Mouse (Mus musculus): ENCODE data around the gene Sult6b2. TPM values are rescaled to one million over a fixed set of nuclear protein-coding genes. Genes with fewer than 3 reads are reported as not detected.

Sult6b2 gene
- polyA plus RNA-seq, 1 experiment = 0.09 TPM

DNA sequence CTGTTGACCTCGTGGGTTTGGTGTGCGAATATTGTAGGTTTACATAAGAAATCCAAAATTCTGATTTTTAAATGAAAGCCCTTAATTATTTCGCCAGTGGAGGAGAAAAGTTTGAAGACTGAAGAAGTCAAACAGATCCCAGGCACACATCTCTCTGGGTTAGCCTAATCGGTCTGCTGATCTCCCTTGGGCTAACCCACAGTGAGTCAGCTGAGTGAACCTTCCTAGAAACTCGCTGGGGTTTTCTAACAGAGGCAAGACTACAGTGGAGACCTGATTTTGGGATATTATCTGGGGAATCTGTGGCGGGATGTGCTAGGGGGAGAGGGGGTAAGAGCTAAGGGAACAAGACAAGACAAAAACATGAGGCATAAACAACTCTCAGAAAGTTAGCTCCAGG lies 5.9 kb upstream of the Sult6b2 start:
- TF ChIP-seq CTCF (IDR thresholded peaks at IDR 0.05; ENCODE audit: control insufficient read depth, insufficient read depth, insufficient replicate concordance, low read depth, low read length) (no peak), POLR2A (IDR thresholded peaks at IDR 0.05; ENCODE audit: control insufficient read depth, low read depth, low read length) (no peak)
- Histone ChIP-seq H3K36me3 (ENCODE audit: control insufficient read depth, insufficient read depth, low read length) (no peaks in the 10 kb centered on the region), H3K4me3 (ENCODE audit: control insufficient read depth, low read depth, low read length) (no peak overlapping the region), H3K27ac (ENCODE audit: control insufficient read depth, insufficient read depth, low read depth, low read length) (no peak overlapping the region), H3K4me1 (ENCODE audit: control insufficient read depth, insufficient read depth, low read length) (no peaks in the 10 kb centered on the region; the same call in 1 of the 2 replicates), H3K27me3 (ENCODE audit: control insufficient read depth, insufficient read depth, low read length) (no peaks in the 10 kb centered on the region)

DNA sequence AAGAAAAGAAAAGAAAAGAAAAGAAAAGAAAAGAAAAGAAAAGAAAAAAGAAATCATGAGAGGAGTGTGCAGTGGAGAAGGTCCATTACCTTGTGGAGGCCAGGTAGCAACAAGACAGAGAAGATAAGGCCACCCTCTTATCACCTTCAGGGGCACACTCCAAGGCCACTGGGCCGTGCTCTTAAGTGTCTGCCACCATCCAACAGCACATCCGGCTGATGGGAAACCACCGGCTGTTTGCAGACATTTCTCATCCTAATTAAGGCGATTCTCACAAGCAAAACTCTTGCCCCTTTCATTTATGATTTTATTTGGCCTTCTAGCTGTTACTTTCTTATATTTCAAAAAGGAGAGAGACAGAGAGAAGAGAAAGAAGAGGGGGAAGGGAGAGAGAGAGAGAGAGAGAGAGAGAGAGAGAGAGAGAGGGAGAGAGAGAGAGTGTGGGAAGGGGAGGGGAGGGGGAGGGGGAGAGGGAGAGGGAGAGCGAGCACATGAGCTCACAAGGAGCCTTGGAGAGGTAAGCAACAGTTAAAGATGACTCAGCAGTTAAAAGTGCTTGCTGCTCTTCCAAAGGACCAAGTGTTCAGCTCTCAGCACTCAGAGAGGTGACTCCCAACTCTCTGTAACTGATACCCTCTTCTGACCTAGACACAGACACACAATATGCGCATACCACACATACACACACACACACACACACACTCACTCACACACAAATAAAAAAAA lies 5.2 kb upstream of the Sult6b2 start:
- Histone ChIP-seq H3K4me1 (ENCODE audit: control insufficient read depth, insufficient read depth, low read length) (no peaks in the 10 kb centered on the region; the same call in 1 of the 2 replicates), H3K27me3 (ENCODE audit: control insufficient read depth, insufficient read depth, low read length) (no peaks in the 10 kb centered on the region), H3K27ac (ENCODE audit: control insufficient read depth, insufficient read depth, low read depth, low read length) (no peak overlapping the region), H3K4me3 (ENCODE audit: control insufficient read depth, low read depth, low read length) (no peak overlapping the region), H3K36me3 (ENCODE audit: control insufficient read depth, insufficient read depth, low read length) (no peaks in the 10 kb centered on the region)
- TF ChIP-seq CTCF (IDR thresholded peaks at IDR 0.05; ENCODE audit: control insufficient read depth, insufficient read depth, insufficient replicate concordance, low read depth, low read length) = no peak

DNA sequence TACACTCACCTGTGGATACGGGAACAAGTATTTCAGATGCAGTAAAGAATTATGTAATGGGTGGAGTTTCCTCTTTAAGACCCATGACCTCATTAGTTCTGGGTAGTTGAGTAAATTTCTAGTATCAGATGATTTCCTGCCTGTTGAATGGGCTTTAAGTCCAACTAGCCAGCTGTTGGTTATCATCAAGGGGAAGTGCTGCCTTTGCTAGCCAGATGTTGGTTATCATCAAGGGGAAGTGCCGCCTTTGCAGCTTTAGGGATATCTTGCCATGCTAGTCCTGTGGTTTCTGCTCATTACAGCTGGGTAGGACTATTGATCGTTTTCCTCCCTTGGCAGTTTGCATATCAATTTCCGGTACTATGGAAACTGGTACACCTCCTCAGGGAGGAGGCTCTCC lies 2.0 kb upstream of the Sult6b2 start:
- Histone ChIP-seq H3K4me3 (ENCODE audit: control insufficient read depth, low read depth, low read length) (no peak overlapping the region), H3K27me3 (ENCODE audit: control insufficient read depth, insufficient read depth, low read length) (no peaks in the 10 kb centered on the region), H3K36me3 (ENCODE audit: control insufficient read depth, insufficient read depth, low read length) (no peaks in the 10 kb centered on the region), H3K4me1 (ENCODE audit: control insufficient read depth, insufficient read depth, low read length) (no peaks in the 10 kb centered on the region), H3K27ac (ENCODE audit: control insufficient read depth, insufficient read depth, low read depth, low read length) (no peak overlapping the region)
- no peak for TF ChIP-seq POLR2A (IDR thresholded peaks at IDR 0.05; ENCODE audit: control insufficient read depth, low read depth, low read length)
- TF ChIP-seq CTCF (IDR thresholded peaks at IDR 0.05; ENCODE audit: control insufficient read depth, insufficient read depth, insufficient replicate concordance, low read depth, low read length) = no peak

DNA sequence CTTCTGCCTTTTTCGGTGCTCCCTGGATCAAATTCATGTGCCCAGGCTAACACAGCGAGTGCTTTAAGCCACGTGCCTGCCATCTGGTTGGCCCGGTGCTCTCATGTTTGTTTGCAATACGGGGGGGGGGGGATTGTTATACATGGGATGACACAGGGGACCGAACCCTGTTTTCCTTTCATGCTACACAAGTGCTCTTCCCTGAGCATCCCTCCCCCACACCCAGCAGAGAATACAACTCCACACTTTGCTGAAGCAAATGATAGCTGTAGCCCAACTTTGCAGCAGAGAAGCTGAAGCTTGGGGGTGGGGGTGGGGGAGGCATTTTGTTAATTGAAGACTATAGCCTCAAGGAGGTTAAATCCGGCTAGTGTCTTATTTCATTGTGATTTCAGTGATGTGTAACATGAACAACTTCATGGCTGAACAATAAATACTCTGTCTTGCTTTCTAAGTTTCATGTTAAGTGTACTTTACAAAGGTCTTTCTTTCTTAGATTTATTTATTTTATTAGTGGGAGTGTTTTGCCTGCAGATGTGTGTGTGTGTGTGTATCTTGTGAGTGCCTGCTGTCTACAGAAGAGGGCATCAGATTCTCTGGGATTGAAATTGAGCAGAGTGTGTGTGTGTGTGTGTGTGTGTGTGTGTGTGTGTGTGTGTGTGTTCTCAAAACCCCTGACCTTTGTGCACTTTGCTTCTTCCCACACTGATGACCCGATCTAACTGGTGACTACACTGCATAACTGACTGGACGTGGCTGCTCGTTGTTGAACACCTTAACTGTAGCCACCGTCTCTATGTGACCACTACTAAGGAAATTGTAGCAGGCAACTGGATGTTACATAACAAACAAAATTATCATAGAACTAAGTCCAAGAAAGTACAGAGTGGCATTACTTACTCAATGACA lies 1.4 kb downstream of the Sult6b2 start:
- TF ChIP-seq CTCF (IDR thresholded peaks at IDR 0.05; ENCODE audit: control insufficient read depth, insufficient read depth, insufficient replicate concordance, low read depth, low read length) (no peak), POLR2A (IDR thresholded peaks at IDR 0.05; ENCODE audit: control insufficient read depth, low read depth, low read length) (no peak)
- H3K4me3 ChIP-seq (ENCODE audit: control insufficient read depth, low read depth, low read length) = no peak overlapping the region
- no peaks in the 10 kb centered on the region for H3K4me1 ChIP-seq (ENCODE audit: control insufficient read depth, insufficient read depth, low read length)
- H3K27ac ChIP-seq (ENCODE audit: control insufficient read depth, insufficient read depth, low read depth, low read length) = no peak overlapping the region
- H3K36me3 ChIP-seq (ENCODE audit: control insufficient read depth, insufficient read depth, low read length) = no peaks in the 10 kb centered on the region
- H3K27me3 ChIP-seq (ENCODE audit: control insufficient read depth, insufficient read depth, low read length) = no peaks in the 10 kb centered on the region

DNA sequence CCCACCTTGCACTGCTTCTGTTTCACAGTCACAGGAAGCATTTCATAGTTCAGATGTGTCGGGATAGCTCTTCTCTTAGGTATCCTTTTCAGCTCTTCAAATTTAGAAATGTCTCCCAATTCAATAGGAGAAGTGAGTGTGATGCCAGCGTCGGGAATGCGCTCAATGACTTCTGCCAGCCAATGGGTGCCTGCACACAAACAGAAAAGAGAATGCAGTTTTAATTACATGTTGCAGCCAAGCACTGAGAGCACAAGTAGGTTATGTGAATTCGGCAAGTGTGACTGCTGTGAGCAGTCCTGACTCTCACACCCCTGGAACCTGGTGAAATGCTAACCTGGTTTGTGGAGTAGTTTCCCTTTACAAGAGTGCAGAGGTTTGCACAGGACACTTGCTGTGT lies 2.6 kb downstream of the Sult6b2 start:
- no peak for TF ChIP-seq POLR2A (IDR thresholded peaks at IDR 0.05; ENCODE audit: control insufficient read depth, low read depth, low read length)
- TF ChIP-seq CTCF (IDR thresholded peaks at IDR 0.05; ENCODE audit: control insufficient read depth, insufficient read depth, insufficient replicate concordance, low read depth, low read length) = no peak
- H3K36me3 ChIP-seq (ENCODE audit: control insufficient read depth, insufficient read depth, low read length) = no peaks in the 10 kb centered on the region
- no peaks in the 10 kb centered on the region for H3K27me3 ChIP-seq (ENCODE audit: control insufficient read depth, insufficient read depth, low read length)
- no peak overlapping the region for H3K4me3 ChIP-seq (ENCODE audit: control insufficient read depth, low read depth, low read length)
- no peak overlapping the region for H3K27ac ChIP-seq (ENCODE audit: control insufficient read depth, insufficient read depth, low read depth, low read length)
- no peaks in the 10 kb centered on the region for H3K4me1 ChIP-seq (ENCODE audit: control insufficient read depth, insufficient read depth, low read length)

DNA sequence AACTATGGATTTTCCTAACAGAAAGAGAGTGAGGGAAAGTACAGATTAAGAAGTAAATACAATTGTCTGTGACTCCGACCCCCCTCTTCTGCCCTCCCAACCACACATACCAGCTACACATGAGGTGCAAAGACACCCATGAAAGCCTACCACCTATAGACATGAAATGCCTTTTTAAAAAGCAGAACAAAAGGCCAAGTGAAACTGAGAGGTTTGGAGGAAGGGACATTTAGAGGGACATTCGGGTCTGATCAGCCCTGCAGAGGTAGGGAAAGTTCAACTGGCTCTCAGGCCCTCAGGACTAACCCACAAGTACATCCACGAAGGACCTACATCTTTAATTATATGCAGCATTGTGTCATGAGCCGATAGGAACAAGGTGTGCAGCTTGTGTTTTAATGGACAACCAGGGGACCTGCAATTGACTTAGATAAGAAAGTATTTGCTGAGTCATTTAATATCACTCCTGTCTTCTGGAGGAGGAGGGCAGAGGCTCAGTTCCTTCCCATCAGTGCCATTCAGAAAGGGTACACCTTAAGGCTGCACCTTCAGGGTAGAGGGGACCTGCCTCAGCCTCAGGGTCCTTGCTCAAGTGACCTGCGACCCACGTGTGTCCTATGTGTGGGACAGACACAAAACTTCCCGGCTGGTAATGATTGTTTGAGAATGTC lies 4.5 kb downstream of the Sult6b2 start:
- no peaks in the 10 kb centered on the region for H3K27me3 ChIP-seq (ENCODE audit: control insufficient read depth, insufficient read depth, low read length)
- TF ChIP-seq POLR2A (IDR thresholded peaks at IDR 0.05; ENCODE audit: control insufficient read depth, low read depth, low read length) = no peak
- no peaks in the 10 kb centered on the region for H3K4me1 ChIP-seq (ENCODE audit: control insufficient read depth, insufficient read depth, low read length)
- no peaks in the 10 kb centered on the region for H3K36me3 ChIP-seq (ENCODE audit: control insufficient read depth, insufficient read depth, low read length)
- no peak overlapping the region for H3K4me3 ChIP-seq (ENCODE audit: control insufficient read depth, low read depth, low read length)
- H3K27ac ChIP-seq (ENCODE audit: control insufficient read depth, insufficient read depth, low read depth, low read length) = no peak overlapping the region

DNA sequence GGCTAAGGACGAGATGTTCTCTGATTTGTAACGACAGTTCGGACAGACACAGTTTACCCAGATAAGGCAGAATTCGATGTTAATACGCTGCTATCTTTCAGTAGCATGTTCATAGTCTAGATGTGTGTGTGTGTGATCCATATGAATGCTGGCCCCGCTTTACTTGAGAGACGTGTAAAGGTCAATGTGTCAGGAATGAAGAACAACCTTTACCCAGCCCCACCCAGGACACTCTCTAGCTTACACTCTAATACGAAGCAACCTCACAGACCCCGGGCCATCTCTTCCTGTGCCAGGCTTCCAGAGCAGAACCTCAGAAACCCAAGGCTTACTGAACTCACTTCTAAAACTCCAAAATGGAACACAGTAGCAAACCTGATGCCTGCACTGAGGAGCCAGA lies 5.5 kb downstream of the Sult6b2 start:
- Histone ChIP-seq H3K27ac (ENCODE audit: control insufficient read depth, insufficient read depth, low read depth, low read length) (no peak overlapping the region), H3K36me3 (ENCODE audit: control insufficient read depth, insufficient read depth, low read length) (no peaks in the 10 kb centered on the region), H3K4me3 (ENCODE audit: control insufficient read depth, low read depth, low read length) (no peak overlapping the region), H3K4me1 (ENCODE audit: control insufficient read depth, insufficient read depth, low read length) (no peaks in the 10 kb centered on the region), H3K27me3 (ENCODE audit: control insufficient read depth, insufficient read depth, low read length) (no peaks in the 10 kb centered on the region)
- no peak for TF ChIP-seq CTCF (IDR thresholded peaks at IDR 0.05; ENCODE audit: control insufficient read depth, insufficient read depth, insufficient replicate concordance, low read depth, low read length)
- TF ChIP-seq POLR2A (IDR thresholded peaks at IDR 0.05; ENCODE audit: control insufficient read depth, low read depth, low read length) = no peak
